Mouse (Mus musculus) lung, embryonic 15.5 days (tissue): ENCODE results near the gene Psip1. TPM values are rescaled to one million over a fixed set of nuclear protein-coding genes. Genes with fewer than 3 reads are reported as not detected.
"Not testable (repeated sequence)": the region's sequence is repeated elsewhere in the genome, so short reads cannot be mapped to it uniquely, and the experiment has no call there.

Source experiments
- ATAC-seq: fragments of 200-750 bp; cut with Nextera tagmentation; 2 replicates; pipeline ENCODE4 v1.8.0; 2017; ENCODE audit warnings: moderate number of reproducible peaks, borderline replicate concordance; ENCODE audit not compliant: low FRiP score, low TSS enrichment; ENCODE audit errors: extremely low read depth
- H3K27ac ChIP-seq: fragments of 300-500 bp; sonication (generic); 2 replicates; pipeline ENCODE4 v1.5.1; 2015; ENCODE audit warnings: moderate library complexity, mild to moderate bottlenecking, inconsistent platforms
- H3K27me3 ChIP-seq: fragments of 300-500 bp; sonication (generic); 2 replicates; pipeline ENCODE4 v1.6.1; 2015; ENCODE audit warnings: inconsistent platforms
- H3K36me3 ChIP-seq: fragments of 300-500 bp; sonication (generic); 2 replicates; pipeline ENCODE4 v1.6.1; 2015; ENCODE audit warnings: inconsistent platforms
- H3K4me1 ChIP-seq: fragments of 300-500 bp; sonication (generic); 2 replicates; pipeline ENCODE4 v1.6.1; 2015; ENCODE audit warnings: inconsistent platforms
- H3K4me2 ChIP-seq: fragments of 300-500 bp; sonication (generic); 2 replicates; pipeline ENCODE4 v1.6.1; 2015; ENCODE audit warnings: inconsistent platforms, mild to moderate bottlenecking, moderate library complexity
- H3K4me3 ChIP-seq: fragments of 300-500 bp; sonication (generic); 2 replicates; pipeline ENCODE4 v1.5.1; 2015; ENCODE audit warnings: mild to moderate bottlenecking, inconsistent platforms
- H3K9ac ChIP-seq: fragments of 300-500 bp; sonication (generic); 2 replicates; pipeline ENCODE4 v1.6.1; 2015; ENCODE audit warnings: inconsistent platforms
- H3K9me3 ChIP-seq: fragments of 300-500 bp; sonication (generic); 2 replicates; pipeline ENCODE4 v1.6.1; 2016; ENCODE audit warnings: inconsistent platforms
- WGBS: fragments of 180-500 bp; shearing (Covaris S2); methylation state at CpG from one replicate; pipeline ENCODE4 v1.1.7; 2015; 5-methylcytosine and 5-hydroxymethylcytosine counted together
- polyA plus RNA-seq: library from polyadenylated mRNA; unstranded; fragments of >200 nt; fragmentation: Nextera tagmentation; extraction: Ambion mirVana; gene quantifications from 2 replicates; pipeline ENCODE4 v1.2.1, GENCODE M21; 2015

The Psip1 gene
- 113 and 119 TPM in 2 replicates for polyA plus RNA-seq

DNA sequence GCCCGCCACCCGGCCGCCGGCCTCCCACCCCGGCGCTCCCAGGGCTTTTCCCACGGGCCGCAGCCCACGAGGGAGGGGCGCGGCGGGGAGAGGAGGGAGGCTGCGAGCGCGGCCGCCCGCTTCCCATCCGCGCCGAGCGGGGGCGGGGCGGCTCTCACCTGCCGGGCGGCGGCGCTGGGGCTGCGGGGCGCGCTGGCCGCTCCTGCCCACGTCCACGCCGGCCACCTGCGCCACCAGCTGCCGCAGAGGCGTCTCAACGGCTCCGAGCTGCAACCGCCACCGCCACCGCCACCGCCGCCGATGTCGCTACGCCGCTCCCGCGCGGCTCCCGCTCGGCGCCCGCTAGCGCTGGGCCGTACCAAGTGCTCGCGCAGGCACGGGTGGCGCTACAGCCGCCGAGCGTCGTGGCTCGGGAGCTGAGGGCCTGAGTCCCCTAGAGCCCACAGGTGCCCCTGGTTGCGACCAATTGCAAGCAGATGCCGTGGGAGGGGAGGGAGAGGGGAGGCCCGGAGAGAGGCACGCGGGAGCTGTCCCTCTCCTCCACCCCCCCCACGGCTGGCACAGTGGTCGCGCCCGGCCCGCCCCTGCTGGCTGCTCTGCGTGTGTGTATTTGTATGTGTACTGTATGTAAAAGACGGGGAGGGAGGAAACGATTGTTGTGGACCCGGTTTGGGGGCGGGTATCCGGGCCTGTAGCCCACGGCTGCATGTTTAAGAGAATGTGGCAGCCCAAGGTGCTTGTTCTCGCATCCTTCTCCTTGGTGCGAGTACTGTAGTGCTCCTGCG, at the start of gene Psip1:
Psip1 (minus strand) TSS at position 343 of the 785 bp plus-strand sequence.
- WGBS, result 1% methylated on average over 69 of the region's 86 CpGs
- H3K36me3 ChIP-seq, result peaks cover 20% of the 10 kb centered on the region
- H3K4me2 ChIP-seq, result peak within 1 kb of the TSS; percentile 80
- peak within 1 kb of the TSS; percentile 81 for H3K9ac ChIP-seq
- peaks cover 14% of the 10 kb centered on the region for H3K4me1 ChIP-seq
- H3K9me3 ChIP-seq, result no peaks in the 10 kb centered on the region
- H3K27me3 ChIP-seq, result no peaks in the 10 kb centered on the region
- peak within 1 kb of the TSS; percentile 97 for H3K27ac ChIP-seq
- H3K4me3 ChIP-seq, result peak within 1 kb of the TSS; percentile 96
- ATAC-seq, result peak; percentile 90

GRCm38 (mm10) chr4:83534024-83534423, 47.8 kb upstream of the Psip1 start:
- Histone ChIP-seq H3K9ac (no peak overlapping the region), H3K4me2 (no peak overlapping the region), H3K9me3 (no peaks in the 10 kb centered on the region), H3K36me3 (no peaks in the 10 kb centered on the region), H3K4me1 (no peaks in the 10 kb centered on the region), H3K4me3 (no peak overlapping the region), H3K27me3 (no peaks in the 10 kb centered on the region), H3K27ac (no peak overlapping the region)
- ATAC-seq, result no peak
- WGBS, result 79% methylated on average over 7 of the region's 7 CpGs

GRCm38 (mm10) chr4:83533168-83533911, 47.1 kb upstream of the Psip1 start:
- H3K4me1 ChIP-seq, result no peaks in the 10 kb centered on the region
- no peaks in the 10 kb centered on the region for H3K27me3 ChIP-seq
- H3K9ac ChIP-seq, result no peak overlapping the region
- no peaks in the 10 kb centered on the region for H3K36me3 ChIP-seq
- WGBS, result 81% methylated on average over 9 of the region's 9 CpGs
- no peak overlapping the region for H3K4me3 ChIP-seq
- H3K4me2 ChIP-seq, result no peak overlapping the region
- no peaks in the 10 kb centered on the region for H3K9me3 ChIP-seq
- ATAC-seq, result no peak
- H3K27ac ChIP-seq, result no peak overlapping the region

GRCm38 (mm10) chr4:83530060-83530459, 43.8 kb upstream of the Psip1 start:
- not testable (repeated sequence) for H3K4me1 ChIP-seq, H3K36me3 ChIP-seq, H3K4me2 ChIP-seq, H3K4me3 ChIP-seq, H3K27me3 ChIP-seq, H3K27ac ChIP-seq, ATAC-seq, H3K9me3 ChIP-seq, H3K9ac ChIP-seq
- WGBS, result 89% methylated on average over 4 of the region's 4 CpGs

DNA sequence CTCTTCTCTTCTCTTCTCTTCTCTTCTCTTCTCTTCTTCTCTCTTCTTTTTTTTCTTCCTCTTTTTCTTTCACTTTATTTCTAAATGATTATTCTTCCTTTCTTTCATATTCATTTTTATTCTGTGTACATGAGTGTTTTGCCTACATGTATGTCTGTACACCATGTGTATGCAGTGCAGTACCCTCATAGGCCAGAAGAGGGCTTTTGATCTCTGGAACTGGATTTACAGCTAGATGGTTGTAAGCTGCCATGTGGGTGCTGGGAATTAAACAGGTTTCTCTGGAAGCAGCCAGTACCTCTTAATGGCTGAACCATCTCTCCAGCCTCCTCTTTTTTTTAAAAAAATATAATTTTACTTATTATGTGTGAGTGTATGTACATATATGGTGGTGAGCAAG, 41.7 kb upstream of the Psip1 start:
- Histone ChIP-seq H3K9me3 (no peaks in the 10 kb centered on the region), H3K27me3 (no peaks in the 10 kb centered on the region), H3K4me3 (no peak overlapping the region), H3K9ac (no peak overlapping the region), H3K36me3 (no peaks in the 10 kb centered on the region), H3K27ac (no peak overlapping the region), H3K4me2 (no peak overlapping the region), H3K4me1 (peaks cover 13% of the 10 kb centered on the region)
- ATAC-seq, result no peak

DNA sequence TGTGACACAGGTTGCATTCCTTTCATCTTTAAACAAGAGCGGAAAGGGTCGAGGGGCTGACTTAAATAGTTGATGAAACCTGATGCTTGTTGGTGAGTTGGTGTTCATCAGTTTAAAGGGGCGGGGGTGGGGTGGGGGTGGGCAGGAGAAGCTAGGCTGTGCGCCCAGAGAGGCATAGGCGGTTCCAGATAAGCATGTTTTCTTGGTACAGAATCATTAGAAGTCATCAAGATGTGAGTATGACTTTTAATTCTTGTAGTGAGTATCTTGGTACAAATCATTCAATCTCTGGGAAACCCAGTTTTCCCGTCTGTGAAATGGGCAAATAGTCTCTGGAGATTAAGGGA, 40.7 kb upstream of the Psip1 start:
- H3K4me1 ChIP-seq, result peaks cover 13% of the 10 kb centered on the region
- ATAC-seq, result no peak
- 0 out of 2 replicates have a peak overlapping the region, but pooled peaks have one; percentile 84 for H3K4me2 ChIP-seq
- no peak overlapping the region for H3K9ac ChIP-seq
- no peaks in the 10 kb centered on the region for H3K9me3 ChIP-seq
- 35% methylated on average over 6 of the region's 6 CpGs for WGBS
- no peak overlapping the region for H3K4me3 ChIP-seq
- H3K27me3 ChIP-seq, result no peaks in the 10 kb centered on the region
- no peaks in the 10 kb centered on the region for H3K36me3 ChIP-seq
- no peak overlapping the region for H3K27ac ChIP-seq

DNA sequence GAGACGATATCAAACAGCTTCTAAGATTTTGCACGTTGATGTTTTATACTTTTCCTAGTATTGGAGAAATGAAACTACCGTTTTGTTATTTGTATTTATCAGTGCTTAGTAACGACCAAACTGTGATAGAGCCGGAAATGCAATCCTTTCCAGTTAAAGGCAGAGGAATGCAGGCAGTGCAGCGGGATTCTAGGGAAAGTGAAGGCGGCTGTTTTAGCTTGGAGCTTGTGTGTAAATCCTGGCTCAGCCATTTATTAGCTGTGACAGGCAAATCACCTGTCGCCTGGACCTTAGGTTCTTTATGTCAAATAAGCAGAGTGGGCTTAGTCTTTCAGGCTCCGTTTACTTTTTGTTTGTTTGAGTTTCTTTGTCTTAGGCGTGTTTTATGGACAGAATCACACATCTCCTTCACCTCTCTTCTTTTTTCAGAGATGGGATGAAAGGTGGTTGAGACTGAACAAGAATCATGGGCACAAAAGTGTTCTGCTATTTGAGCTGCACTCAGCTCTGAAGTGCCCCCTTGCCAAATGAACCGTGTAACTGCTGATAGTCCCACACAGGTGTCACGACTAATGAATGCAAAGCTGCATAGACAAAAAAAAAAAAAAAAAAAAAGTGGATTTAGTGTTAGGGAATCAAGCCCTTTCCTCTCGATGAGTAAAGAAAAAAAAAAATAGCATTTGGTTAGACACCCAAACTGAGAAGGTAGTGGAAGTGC, 40.2 kb upstream of the Psip1 start:
- 6% methylated on average over 13 of the region's 13 CpGs for WGBS
- Histone ChIP-seq H3K27me3 (no peaks in the 10 kb centered on the region), H3K9ac (no peak overlapping the region), H3K27ac (peak overlapping the region; percentile 50; the same call in 1 of the 2 replicates), H3K4me1 (peaks cover 13% of the 10 kb centered on the region), H3K4me2 (peak overlapping the region; percentile 84), H3K9me3 (no peaks in the 10 kb centered on the region), H3K4me3 (peak overlapping the region; percentile 71), H3K36me3 (no peaks in the 10 kb centered on the region)
- no peak for ATAC-seq

GRCm38 (mm10) chr4:83525690-83526055, 39.4 kb upstream of the Psip1 start:
- H3K9ac ChIP-seq, result peak overlapping the region; percentile 52

DNA sequence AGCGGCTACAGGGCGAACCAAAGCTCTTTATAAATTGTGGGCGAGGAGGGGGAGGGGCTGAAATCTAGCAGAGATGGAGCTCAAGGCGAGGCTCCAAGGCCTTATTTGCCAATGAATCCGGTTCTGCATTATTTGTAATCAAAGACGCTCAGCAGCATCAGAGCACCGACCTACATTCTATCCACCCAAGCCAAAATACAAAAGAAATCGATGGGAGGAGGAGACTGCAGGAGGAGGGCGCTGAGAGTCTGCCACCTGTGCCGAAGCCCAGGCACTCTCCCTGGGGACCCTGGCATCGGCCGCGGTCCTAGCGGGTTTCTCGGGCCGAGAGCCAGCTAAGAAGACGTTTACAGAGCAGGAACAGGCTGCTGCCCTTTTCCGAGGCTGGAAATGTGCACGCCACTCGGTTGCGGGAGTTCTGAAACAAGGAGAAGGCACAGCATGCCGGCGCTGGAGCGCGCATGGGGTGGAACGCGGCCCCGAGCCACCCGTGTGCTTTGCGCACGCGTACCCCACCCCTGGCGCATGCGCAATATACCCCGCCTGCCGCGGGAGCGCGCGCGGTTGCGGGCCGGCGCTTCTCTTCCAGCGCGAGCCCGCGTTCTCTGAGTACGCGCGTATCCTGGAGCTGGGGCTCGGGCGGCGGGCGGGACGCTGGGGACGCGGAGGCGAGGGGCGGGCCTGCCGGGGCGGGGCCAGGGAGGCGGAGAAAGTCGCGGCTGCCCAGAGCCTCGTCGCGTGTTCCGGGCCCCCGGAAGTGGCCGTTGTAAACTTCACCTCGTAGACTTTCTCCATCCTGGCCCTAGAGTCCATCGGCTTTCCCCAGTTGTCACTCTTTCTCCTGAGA, 38.8 kb upstream of the Psip1 start, which contains the start of gene Ccdc171:
Ccdc171 (plus strand) TSS at position 703 of the 847 bp plus-strand sequence.
- Histone ChIP-seq H3K4me1 (peaks cover 13% of the 10 kb centered on the region), H3K4me3 (peak within 1 kb of the TSS; percentile 71), H3K27ac (peak within 1 kb of the TSS; percentile 88), H3K9me3 (no peaks in the 10 kb centered on the region), H3K36me3 (no peaks in the 10 kb centered on the region), H3K27me3 (no peaks in the 10 kb centered on the region), H3K4me2 (peak within 1 kb of the TSS; percentile 84), H3K9ac (peak within 1 kb of the TSS; percentile 65)
- peak; percentile 97 for ATAC-seq
- whole genome bisulfite sequencing, result under 1% methylated on average over 58 of the region's 73 CpGs

More at GRCm38 (mm10) chr4:83525690-83526055, 39.4 kb upstream of the Psip1 start:
- ATAC-seq, result peak; percentile 74
- Histone ChIP-seq H3K36me3 (no peaks in the 10 kb centered on the region), H3K4me3 (peak overlapping the region; percentile 71), H3K27me3 (no peaks in the 10 kb centered on the region), H3K4me2 (peak overlapping the region; percentile 84), H3K27ac (peak overlapping the region; percentile 76), H3K9me3 (no peaks in the 10 kb centered on the region), H3K4me1 (peaks cover 13% of the 10 kb centered on the region)
- WGBS, result 1% methylated on average over 18 of the region's 18 CpGs

- Histone ChIP-seq H3K4me2 (peak overlapping the region; percentile 84), H3K4me3 (peak overlapping the region; percentile 71), H3K36me3 (no peaks in the 10 kb centered on the region), H3K9me3 (no peaks in the 10 kb centered on the region), H3K4me1 (peaks cover 13% of the 10 kb centered on the region), H3K9ac (peak overlapping the region; percentile 65), H3K27ac (peak overlapping the region; percentile 88; the same call in 1 of the 2 replicates), H3K27me3 (no peaks in the 10 kb centered on the region)
- 14% methylated on average over 6 of the region's 6 CpGs for WGBS
- no peak for ATAC-seq
Measured at GRCm38 (mm10) chr4:83524456-83524842, 38.2 kb upstream of the Psip1 start.

DNA sequence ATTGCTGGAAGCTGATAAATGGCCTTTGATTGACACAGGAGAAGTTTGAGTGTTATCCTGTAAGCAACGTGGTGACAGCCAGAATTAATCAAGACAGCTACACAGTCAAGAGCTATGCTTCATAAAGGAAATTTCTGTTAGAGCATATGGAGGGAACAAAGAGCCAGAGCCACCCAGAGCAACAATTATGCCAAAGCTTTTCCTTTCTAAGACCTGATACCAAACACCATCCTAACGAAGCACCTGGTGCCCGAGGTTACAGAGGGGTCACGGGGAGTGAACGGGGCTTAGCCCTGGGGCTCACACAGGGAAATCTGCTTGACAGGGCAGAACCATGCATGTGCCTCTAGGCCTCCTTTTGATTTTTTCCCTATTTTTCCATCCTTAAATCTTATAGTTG, 35.8 kb upstream of the Psip1 start:
- 39% methylated on average over 5 of the region's 5 CpGs for WGBS
- Histone ChIP-seq H3K27ac (no peak overlapping the region), H3K4me2 (no peak overlapping the region), H3K4me1 (peaks cover 13% of the 10 kb centered on the region), H3K9ac (no peak overlapping the region), H3K9me3 (no peaks in the 10 kb centered on the region), H3K36me3 (no peaks in the 10 kb centered on the region), H3K4me3 (no peak overlapping the region), H3K27me3 (no peaks in the 10 kb centered on the region)
- no peak for ATAC-seq
